Mouse (Mus musculus) cerebellum, postnatal 14 days (tissue): ENCODE measurements around the gene Ttf2.

Experiments
- DNase-seq, 2 experiments: peaks; one replicate each; pipeline ENCODE4 v3.0.0; 2021; ENCODE audit warnings: mixed read lengths in 2 of 2

The Ttf2 gene

GRCm38 (mm10) chr3:100973906-100974305 lies 4.4 kb upstream of the Ttf2 start:
- peak; percentile 31 to 65 for DNase-seq

GRCm38 (mm10) chr3:100963849-100964542 lies 5.5 kb downstream of the Ttf2 start:
- peak; percentile 76 to 78 for DNase-seq

- DNase-seq: no peak
Observed at GRCm38 (mm10) chr3:100961501-100961900, 8.0 kb downstream of the Ttf2 start.

GRCm38 (mm10) chr3:100961007-100961406 lies 8.5 kb downstream of the Ttf2 start:
- DNase-seq: no peak

GRCm38 (mm10) chr3:100954616-100955015 lies 14.8 kb downstream of the Ttf2 start:
- no peak for DNase-seq

GRCm38 (mm10) chr3:100951531-100951930 lies 17.9 kb downstream of the Ttf2 start:
- peak; percentile 73 to 81 for DNase-seq

- DNase-seq: no peak
Observed at GRCm38 (mm10) chr3:100947286-100947685, 22.2 kb downstream of the Ttf2 start.

- peak; percentile 38 for DNase-seq
Observed at GRCm38 (mm10) chr3:100940496-100941037, 28.9 kb downstream of the Ttf2 start.

- peak; percentile 59 to 63 for DNase-seq
Observed at GRCm38 (mm10) chr3:100938211-100938610, 31.3 kb downstream of the Ttf2 start.

- DNase-seq: no peak
Observed at GRCm38 (mm10) chr3:100936201-100936600, 33.3 kb downstream of the Ttf2 start.

GRCm38 (mm10) chr3:100935521-100935920 lies 33.9 kb downstream of the Ttf2 start:
- DNase-seq: no peak

GRCm38 (mm10) chr3:100932077-100932944 lies 37.2 kb downstream of the Ttf2 start:
- DNase-seq: peak in 1 of 2 experiments; percentile 43

- DNase-seq: no peak
Observed at GRCm38 (mm10) chr3:100931332-100932076, 38.0 kb downstream of the Ttf2 start.

GRCm38 (mm10) chr3:100925176-100925575 lies 44.3 kb downstream of the Ttf2 start:
- no peak for DNase-seq

GRCm38 (mm10) chr3:100924065-100924732 lies 45.3 kb downstream of the Ttf2 start:
- DNase-seq: no peak

GRCm38 (mm10) chr3:100922506-100923375 lies 46.7 kb downstream of the Ttf2 start:
- peak; percentile 20 to 29 for DNase-seq

GRCm38 (mm10) chr3:100921825-100922505 lies 47.5 kb downstream of the Ttf2 start, which contains the start of gene Trim45:
Gene Trim45 (plus strand): TSS chr3:100922202.
- peak; percentile 98 to 99 for DNase-seq

- no peak for DNase-seq
Observed at GRCm38 (mm10) chr3:100920611-100921140, 48.8 kb downstream of the Ttf2 start.

- peak; percentile 37 to 61 for DNase-seq
Observed at GRCm38 (mm10) chr3:100916844-100917243, 52.6 kb downstream of the Ttf2 start.

GRCm38 (mm10) chr3:100911498-100912213 lies 57.8 kb downstream of the Ttf2 start:
- DNase-seq: no peak
